Mouse (Mus musculus) forebrain, embryonic 16.5 days (tissue): ENCODE results near the gene Babam1. TPM values are rescaled to one million over a fixed set of nuclear protein-coding genes. Genes with fewer than 3 reads are reported as not detected.

Experiments
- ATAC-seq: fragments of 200-750 bp; cut with Nextera tagmentation; 2 replicates; pipeline ENCODE4 v1.8.0; 2017; ENCODE audit warnings: mild to moderate bottlenecking, moderate library complexity
- H3K27ac ChIP-seq: fragments of 300-500 bp; sonication (generic); 2 replicates; pipeline ENCODE4 v1.5.1; 2014; ENCODE audit warnings: low read length, control low read depth
- H3K27me3 ChIP-seq: fragments of 300-500 bp; sonication (generic); replicated peaks from 2 replicates; pipeline ENCODE4 v1.6.1; 2014; ENCODE audit warnings: low read length; ENCODE audit not compliant: control insufficient read depth, insufficient read depth
- H3K36me3 ChIP-seq: fragments of 300-500 bp; sonication (generic); 2 replicates; pipeline ENCODE4 v1.6.1; 2014; ENCODE audit not compliant: control insufficient read depth, insufficient read depth
- H3K4me1 ChIP-seq: fragments of 300-500 bp; sonication (generic); replicated peaks from 2 replicates; pipeline ENCODE4 v1.6.1; 2014; ENCODE audit warnings: low read length; ENCODE audit not compliant: control insufficient read depth, insufficient read depth
- H3K4me2 ChIP-seq: fragments of 300-500 bp; sonication (generic); 2 replicates; pipeline ENCODE4 v1.6.1; 2014; ENCODE audit warnings: mild to moderate bottlenecking, low read length, control low read depth
- H3K4me3 ChIP-seq: fragments of 300-500 bp; sonication (generic); replicated peaks from 2 replicates; pipeline ENCODE4 v1.5.1; 2014; ENCODE audit warnings: mild to moderate bottlenecking, low read length, control low read depth
- H3K9ac ChIP-seq: fragments of 300-500 bp; sonication (generic); replicated peaks from 2 replicates; pipeline ENCODE4 v1.6.1; 2014; ENCODE audit warnings: low read depth, low read length, control low read depth
- H3K9me3 ChIP-seq: fragments of 300-500 bp; sonication (generic); 2 replicates; pipeline ENCODE4 v1.6.1; 2016; ENCODE audit warnings: low read length; ENCODE audit not compliant: control insufficient read depth
- WGBS: fragments of 180-500 bp; shearing (Covaris S2); extraction: QIAGEN DNeasy Blood & Tissue Kit; methylation state at CpG from one replicate; pipeline ENCODE4 v1.1.7; 2014; 5-methylcytosine and 5-hydroxymethylcytosine counted together
- polyA plus RNA-seq: library from polyadenylated mRNA; unstranded; fragments of >200 nt; fragmentation: Nextera tagmentation; extraction: Ambion mirVana; gene quantifications from 2 replicates; pipeline ENCODE4 v1.2.1, GENCODE M21; 2015

Babam1 gene
- polyA plus RNA-seq, 1 experiment from 2014 or later, result 105 TPM

- peak overlapping the region; percentile 55 for H3K4me2 ChIP-seq
- no peaks in the 10 kb centered on the region for H3K27me3 ChIP-seq
- H3K27ac ChIP-seq, result peak overlapping the region; percentile 92
- no peaks in the 10 kb centered on the region for H3K36me3 ChIP-seq
- H3K9ac ChIP-seq, result peak overlapping the region; percentile 73
- WGBS, result 19% methylated on average over 5 of the region's 5 CpGs
- peak overlapping the region; percentile 89 for H3K4me3 ChIP-seq
- no peaks in the 10 kb centered on the region for H3K9me3 ChIP-seq
- H3K4me1 ChIP-seq, result peaks cover 23% of the 10 kb centered on the region
- no peak for ATAC-seq
Observed at GRCm38 (mm10) chr8:71370711-71371235, 25.9 kb upstream of the Babam1 start.

GRCm38 (mm10) chr8:71371236-71371848, 25.3 kb upstream of the Babam1 start, which contains the start of gene Ocel1:
Gene Ocel1 (plus strand): TSS chr8:71371298.
- Histone ChIP-seq H3K27me3 (no peaks in the 10 kb centered on the region), H3K36me3 (no peaks in the 10 kb centered on the region), H3K4me2 (peak within 1 kb of the TSS; percentile 55), H3K9ac (peak within 1 kb of the TSS; percentile 73), H3K4me3 (peak within 1 kb of the TSS; percentile 89), H3K9me3 (no peaks in the 10 kb centered on the region), H3K27ac (peak within 1 kb of the TSS; percentile 92), H3K4me1 (peaks cover 25% of the 10 kb centered on the region)
- peak; percentile 87 for ATAC-seq
- WGBS, result under 1% methylated on average over 68 of the region's 68 CpGs

- Histone ChIP-seq H3K27me3 (no peaks in the 10 kb centered on the region), H3K4me2 (no peak overlapping the region), H3K9me3 (no peaks in the 10 kb centered on the region), H3K27ac (no peak overlapping the region), H3K9ac (no peak overlapping the region), H3K4me1 (peaks cover 29% of the 10 kb centered on the region), H3K4me3 (no peak overlapping the region), H3K36me3 (no peaks in the 10 kb centered on the region)
- WGBS, result 80% methylated on average over 12 of the region's 12 CpGs
- no peak for ATAC-seq
Observed at GRCm38 (mm10) chr8:71372427-71372826, 24.2 kb upstream of the Babam1 start.

- Histone ChIP-seq H3K27me3 (no peaks in the 10 kb centered on the region), H3K9ac (no peak overlapping the region), H3K27ac (no peak overlapping the region), H3K4me2 (no peak overlapping the region), H3K9me3 (no peaks in the 10 kb centered on the region), H3K4me1 (peaks cover 23% of the 10 kb centered on the region), H3K36me3 (0 out of 2 replicates have a peak, but pooled peaks cover 2% of the 10 kb centered on the region), H3K4me3 (no peak overlapping the region)
- 88% methylated on average over 3 of the region's 3 CpGs for WGBS
- no peak for ATAC-seq
Observed at GRCm38 (mm10) chr8:71373000-71373399, 23.7 kb upstream of the Babam1 start.

GRCm38 (mm10) chr8:71374616-71375206, 21.9 kb upstream of the Babam1 start:
- 83% methylated on average over 17 of the region's 17 CpGs for WGBS
- Histone ChIP-seq H3K27ac (no peak overlapping the region), H3K27me3 (no peaks in the 10 kb centered on the region), H3K36me3 (0 out of 2 replicates have a peak, but pooled peaks cover 2% of the 10 kb centered on the region), H3K4me3 (no peak overlapping the region), H3K4me2 (no peak overlapping the region), H3K9ac (no peak overlapping the region), H3K9me3 (no peaks in the 10 kb centered on the region), H3K4me1 (peaks cover 26% of the 10 kb centered on the region)
- ATAC-seq, result no peak

GRCm38 (mm10) chr8:71375581-71376422, 20.9 kb upstream of the Babam1 start:
- no peak for ATAC-seq
- Histone ChIP-seq H3K9me3 (no peaks in the 10 kb centered on the region), H3K27me3 (no peaks in the 10 kb centered on the region; the same call in 1 of the 2 replicates), H3K4me3 (peak overlapping the region; percentile 45), H3K4me2 (peak overlapping the region; percentile 75), H3K9ac (peak overlapping the region; percentile 70), H3K36me3 (0 out of 2 replicates have a peak, but pooled peaks cover 2% of the 10 kb centered on the region), H3K4me1 (peaks cover 33% of the 10 kb centered on the region), H3K27ac (peak overlapping the region; percentile 47; the same call in 1 of the 2 replicates)
- 5% methylated on average over 73 of the region's 74 CpGs for WGBS

GRCm38 (mm10) chr8:71376423-71377030, 20.1 kb upstream of the Babam1 start:
- no peak for ATAC-seq
- WGBS, result 28% methylated on average over 8 of the region's 8 CpGs

GRCm38 (mm10) chr8:71379008-71379407, 17.7 kb upstream of the Babam1 start:
- Histone ChIP-seq H3K4me3 (no peak overlapping the region), H3K27me3 (peaks cover 6% of the 10 kb centered on the region; the same call in 1 of the 2 replicates), H3K4me1 (peaks cover 43% of the 10 kb centered on the region), H3K9ac (no peak overlapping the region), H3K4me2 (peak overlapping the region; percentile 95; the same call in 1 of the 2 replicates), H3K27ac (no peak overlapping the region), H3K36me3 (0 out of 2 replicates have a peak, but pooled peaks cover 2% of the 10 kb centered on the region), H3K9me3 (no peaks in the 10 kb centered on the region)
- ATAC-seq, result no peak
- 28% methylated on average over 4 of the region's 4 CpGs for WGBS

More at GRCm38 (mm10) chr8:71376423-71377030, 20.1 kb upstream of the Babam1 start:
- Histone ChIP-seq H3K27ac (no peak overlapping the region), H3K4me3 (peak overlapping the region; percentile 45), H3K27me3 (peaks cover 6% of the 10 kb centered on the region; the same call in 1 of the 2 replicates), H3K4me1 (peaks cover 38% of the 10 kb centered on the region), H3K36me3 (0 out of 2 replicates have a peak, but pooled peaks cover 2% of the 10 kb centered on the region), H3K9ac (peak overlapping the region; percentile 70), H3K9me3 (no peaks in the 10 kb centered on the region), H3K4me2 (peak overlapping the region; percentile 75)
